Mouse (Mus musculus) CD4-positive helper T cell, adult 2 months (primary cell): Measurements from ENCODE around the gene Nmnat1.
"Not testable (repeated sequence)": the region's sequence is repeated elsewhere in the genome, so short reads cannot be mapped to it uniquely, and the experiment has no call there.

Source experiments
- DNase-seq: peaks from one replicate; pipeline ENCODE4 v3.0.0-alpha.2; 2012; ENCODE audit warnings: low read depth, missing footprints, low spot score

The Nmnat1 gene

GRCm38 (mm10) chr4:149444964-149445701 lies 39.9 kb downstream of the Nmnat1 start:
- DNase-seq = peak; percentile 87

DNA sequence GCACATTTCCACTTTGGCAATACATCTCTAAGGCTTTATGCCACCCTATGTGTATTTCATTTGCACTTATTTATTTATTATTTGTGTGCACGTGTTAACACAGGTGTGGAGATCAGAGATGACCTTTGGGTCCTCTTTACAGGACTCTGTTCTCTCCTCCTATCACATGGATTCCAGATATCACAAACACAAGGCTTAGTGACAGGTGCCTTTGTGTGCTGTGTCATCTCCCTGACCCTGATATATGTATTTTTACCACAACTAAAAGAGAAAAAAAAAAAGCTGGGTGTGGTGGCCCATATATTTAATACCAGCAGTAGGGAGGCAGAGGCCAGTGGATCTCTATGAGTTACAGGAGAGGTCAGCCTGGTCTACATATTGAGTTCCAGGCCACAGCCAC lies 40.5 kb downstream of the Nmnat1 start:
- DNase-seq = no peak

GRCm38 (mm10) chr4:149442436-149442835 lies 42.6 kb downstream of the Nmnat1 start:
- no peak for DNase-seq

- DNase-seq = no peak
Measured at GRCm38 (mm10) chr4:149440576-149440975, 44.4 kb downstream of the Nmnat1 start.

DNA sequence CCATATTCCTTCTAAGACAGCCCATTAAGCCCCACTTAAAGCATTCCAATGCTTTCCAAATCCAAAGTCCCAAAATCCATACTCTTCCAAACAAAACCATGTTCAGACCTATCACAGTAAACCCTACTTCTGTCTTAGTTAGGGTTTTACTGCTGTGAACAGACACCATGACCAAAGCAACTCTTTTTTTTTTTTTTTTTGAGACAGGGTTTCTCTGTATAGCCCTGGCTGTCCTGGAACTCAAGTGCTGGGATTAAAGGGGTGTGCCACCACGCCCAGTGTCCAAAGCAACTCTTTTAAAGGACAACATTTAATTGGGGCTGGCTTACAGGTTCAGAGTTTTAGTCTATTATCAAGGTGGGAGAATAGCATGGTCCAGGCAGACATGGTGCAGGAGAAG lies 53.1 kb downstream of the Nmnat1 start:
- not testable (repeated sequence) for DNase-seq

DNA sequence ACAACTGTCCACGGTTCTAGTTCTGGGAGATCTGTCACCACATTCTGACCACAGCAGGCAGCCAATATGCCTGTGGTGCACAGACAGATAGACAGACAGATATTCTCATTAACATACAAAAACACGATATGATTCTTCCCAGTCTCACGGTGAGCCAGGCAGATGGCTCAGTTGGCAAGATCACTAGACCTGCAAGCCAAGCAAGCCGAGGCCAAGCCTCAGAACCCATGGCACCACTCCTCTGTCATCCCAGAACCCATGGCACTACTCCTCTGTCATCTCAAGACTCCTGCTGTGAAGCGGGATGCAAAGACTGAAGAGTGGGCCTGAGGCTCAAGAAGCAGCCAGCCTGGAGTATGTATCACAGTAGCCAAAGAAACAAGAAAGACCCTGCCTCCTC lies 55.4 kb downstream of the Nmnat1 start:
- DNase-seq = no peak

DNA sequence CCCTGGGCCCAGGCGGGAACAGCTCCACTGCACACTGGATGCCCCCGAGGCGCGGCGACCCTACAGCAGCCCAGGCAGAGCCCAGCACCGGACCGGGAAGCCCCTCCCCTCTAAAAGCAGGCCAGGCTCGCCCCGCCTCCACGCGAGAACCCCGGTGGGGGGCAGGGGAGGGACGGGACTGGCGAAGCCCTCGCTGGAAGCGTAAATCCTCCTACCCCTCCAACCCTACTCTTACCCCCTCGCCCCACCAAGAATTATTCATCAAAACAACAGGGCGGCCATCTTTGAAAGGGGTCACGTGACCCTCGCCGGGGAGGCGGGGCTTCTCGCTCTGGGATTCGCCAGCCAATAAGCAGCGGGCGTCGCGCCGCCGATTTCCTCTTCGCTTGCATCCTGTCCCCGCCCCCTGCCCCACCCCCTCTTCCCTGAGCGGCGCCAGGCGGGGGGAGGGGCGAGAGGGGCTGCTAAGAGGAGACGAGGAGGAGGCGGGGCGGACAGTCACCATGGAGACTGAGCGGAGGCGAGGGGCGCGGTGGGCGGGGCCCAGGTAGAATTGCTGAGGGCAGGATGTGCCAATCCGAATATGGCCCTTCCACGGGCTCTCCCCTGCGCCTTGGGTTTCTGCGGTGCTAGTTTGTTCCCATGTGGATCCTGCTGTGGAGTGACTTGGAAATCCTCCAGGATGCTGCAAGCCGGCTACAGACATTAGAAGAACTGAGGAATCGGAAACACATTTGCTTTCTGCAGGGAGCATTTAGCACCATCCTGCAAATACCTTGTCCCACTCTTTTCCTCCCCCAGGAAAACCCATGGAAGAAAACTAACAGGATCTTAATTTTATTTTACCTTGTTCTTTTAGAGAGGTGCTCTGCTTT lies 58.4 kb downstream of the Nmnat1 start, which contains the start of gene Ube4b:
Gene Ube4b, minus strand, starts transcription at position 425 of the 875 bp plus-strand sequence.
- peak; percentile 98 for DNase-seq

DNA sequence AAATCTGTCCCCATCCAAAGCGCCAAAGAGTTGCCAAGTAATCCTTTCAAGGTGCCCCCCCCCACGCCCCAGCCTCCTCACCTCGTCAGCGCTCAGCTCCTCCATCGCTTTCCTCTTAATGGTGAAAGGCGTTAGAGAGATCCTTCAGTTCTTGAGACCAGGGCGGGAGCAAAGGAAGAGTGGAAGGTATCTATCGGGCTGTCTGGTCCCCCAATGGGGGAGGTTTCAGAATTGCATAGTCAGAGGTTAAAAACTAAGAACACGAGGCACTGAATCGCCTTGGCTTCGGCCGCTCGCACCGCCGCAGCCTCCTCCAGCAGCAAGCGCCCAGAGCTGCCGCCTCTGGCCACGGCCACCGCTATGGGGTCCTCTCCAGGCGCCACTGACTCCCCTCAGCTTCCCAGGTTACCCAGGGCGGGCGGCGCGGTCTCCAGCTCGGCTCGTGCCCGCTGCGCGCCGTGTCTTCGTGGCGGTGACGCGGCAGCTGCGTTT lies 59.2 kb downstream of the Nmnat1 start:
- no peak for DNase-seq

GRCm38 (mm10) chr4:149424755-149425154 lies 60.2 kb downstream of the Nmnat1 start:
- DNase-seq = no peak

DNA sequence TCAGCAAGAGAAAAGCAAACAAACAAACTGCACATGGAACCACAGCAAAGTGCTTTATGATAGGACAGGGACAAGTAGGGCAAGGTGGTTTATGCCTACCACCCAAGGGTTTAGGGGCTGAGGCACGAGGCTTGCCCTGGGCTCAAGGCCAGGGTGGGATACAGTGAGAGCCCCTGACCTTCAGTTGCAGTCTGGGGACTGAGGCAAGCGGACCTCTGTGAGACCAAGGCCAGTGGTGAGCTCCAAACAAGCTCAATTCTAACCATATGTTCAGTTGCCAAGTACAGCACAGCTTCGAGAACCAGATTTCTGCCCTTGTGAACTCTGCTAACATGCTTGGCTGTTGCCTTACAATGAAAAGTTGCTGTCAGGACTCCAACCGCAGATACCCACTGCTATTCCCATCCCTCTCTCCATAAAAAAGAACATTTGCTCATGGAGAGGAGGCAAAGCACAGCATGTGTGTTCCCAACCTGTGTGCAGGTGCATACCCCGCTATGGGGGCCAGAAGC lies 67.1 kb downstream of the Nmnat1 start:
- no peak for DNase-seq
